Mouse (Mus musculus) cerebellum, adult 2 months (tissue): ENCODE data around the gene Islr.

Experiments
- CTCF ChIP-seq: fragments of 200-500 bp; IDR thresholded peaks from 2 replicates; pipeline ENCODE4 v1.5.1; 2011; ENCODE audit warnings: low read depth, mild to moderate bottlenecking, control low read depth, low read length, moderate library complexity, borderline replicate concordance; ENCODE audit not compliant: insufficient read depth
- POLR2A ChIP-seq: fragments of 200-500 bp; IDR thresholded peaks from 2 replicates; pipeline ENCODE4 v1.6.1; 2011; ENCODE audit warnings: low read length, control low read depth, borderline replicate concordance; ENCODE audit not compliant: insufficient read depth

DNA sequence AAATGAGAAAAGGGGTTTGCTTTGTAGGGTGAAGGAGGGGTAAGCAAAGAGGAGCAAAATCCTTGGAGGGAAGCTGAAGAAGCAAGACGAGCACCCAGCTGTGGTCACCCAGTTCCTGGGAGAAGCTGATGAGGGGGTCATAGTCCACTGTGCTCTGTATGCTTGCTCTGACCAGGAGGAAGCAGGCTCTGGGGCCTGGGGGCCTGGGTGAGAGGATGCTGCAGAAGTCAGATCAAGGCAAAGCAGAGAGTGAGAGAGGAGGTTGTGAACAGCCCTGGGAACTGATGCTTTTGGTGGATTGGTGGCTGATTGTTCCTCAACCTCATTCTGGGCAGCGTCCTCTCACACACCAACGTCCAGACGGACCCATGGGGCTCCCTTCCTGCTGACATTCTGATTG, 26.9 kb downstream of the Islr start:
- TF ChIP-seq CTCF (no peak), POLR2A (no peak)
